Mouse (Mus musculus) urinary bladder, adult 18-20 months (tissue): ENCODE measurements around the gene Calhm3.
A peak's percentile ranks its signal among the peaks of the same experiment; 100 is the strongest.
"Not testable (repeated sequence)": the region's sequence is repeated elsewhere in the genome, so short reads cannot be mapped to it uniquely, and the experiment has no call there.

ENCODE experiments used
- DNase-seq, 2 experiments: peaks; one replicate each; pipeline ENCODE4 v3.0.0; 2022; ENCODE audit warnings: low spot score in 2 of 2, mixed read lengths in 2 of 2

Calhm3 gene

GRCm38 (mm10) chr19:47167617-47168214 is 10.2 kb upstream of the Calhm3 start:
- DNase-seq = no peak

- DNase-seq = no peak
Observed at GRCm38 (mm10) chr19:47166758-47167157, 9.2 kb upstream of the Calhm3 start.

GRCm38 (mm10) chr19:47163176-47163744 is 5.7 kb upstream of the Calhm3 start:
- DNase-seq = no peak

GRCm38 (mm10) chr19:47161669-47162068 is 4.1 kb upstream of the Calhm3 start:
- DNase-seq = no peak

GRCm38 (mm10) chr19:47153767-47154166 is 3.8 kb downstream of the Calhm3 start:
- no peak for DNase-seq

GRCm38 (mm10) chr19:47152062-47152369 is 5.5 kb downstream of the Calhm3 start:
- no peak for DNase-seq

- DNase-seq = no peak
Observed at GRCm38 (mm10) chr19:47151332-47152061, 6.1 kb downstream of the Calhm3 start.

GRCm38 (mm10) chr19:47149854-47150253 is 7.7 kb downstream of the Calhm3 start:
- DNase-seq = no peak

GRCm38 (mm10) chr19:47148267-47148847 is 9.2 kb downstream of the Calhm3 start:
- DNase-seq = no peak

GRCm38 (mm10) chr19:47144154-47144553 is 13.4 kb downstream of the Calhm3 start, which contains the start of gene Calhm1:
Calhm1 (minus strand) TSS chr19:47144254.
- DNase-seq = no peak

- no peak for DNase-seq
Observed at GRCm38 (mm10) chr19:47142438-47142837, 15.1 kb downstream of the Calhm3 start.

GRCm38 (mm10) chr19:47139611-47140010 is 18.0 kb downstream of the Calhm3 start:
- not testable (repeated sequence) for DNase-seq

- DNase-seq = peak; percentile 53 to 62
Observed at GRCm38 (mm10) chr19:47137771-47138421, 19.7 kb downstream of the Calhm3 start, which contains the start of gene Calhm2. Calhm2 (minus strand) TSS chr19:47138294.

GRCm38 (mm10) chr19:47137051-47137581 is 20.4 kb downstream of the Calhm3 start:
- peak in 1 of 2 experiments; percentile 60 for DNase-seq

- no peak for DNase-seq
Observed at GRCm38 (mm10) chr19:47136170-47136569, 21.4 kb downstream of the Calhm3 start.

- DNase-seq = no peak
Observed at GRCm38 (mm10) chr19:47135568-47135967, 22.0 kb downstream of the Calhm3 start.

- no peak for DNase-seq
Observed at GRCm38 (mm10) chr19:47133161-47133560, 24.4 kb downstream of the Calhm3 start.

- DNase-seq = no peak
Observed at GRCm38 (mm10) chr19:47130551-47131125, 26.9 kb downstream of the Calhm3 start.

GRCm38 (mm10) chr19:47128835-47129234 is 28.7 kb downstream of the Calhm3 start:
- no peak for DNase-seq

GRCm38 (mm10) chr19:47128164-47128563 is 29.4 kb downstream of the Calhm3 start:
- DNase-seq = no peak

- no peak for DNase-seq
Observed at GRCm38 (mm10) chr19:47122802-47123201, 34.8 kb downstream of the Calhm3 start.
